Mouse (Mus musculus): ENCODE data around the gene Brat1.
A peak's percentile ranks its signal among the peaks of the same experiment; 100 is the strongest.

Gene Brat1

DNA sequence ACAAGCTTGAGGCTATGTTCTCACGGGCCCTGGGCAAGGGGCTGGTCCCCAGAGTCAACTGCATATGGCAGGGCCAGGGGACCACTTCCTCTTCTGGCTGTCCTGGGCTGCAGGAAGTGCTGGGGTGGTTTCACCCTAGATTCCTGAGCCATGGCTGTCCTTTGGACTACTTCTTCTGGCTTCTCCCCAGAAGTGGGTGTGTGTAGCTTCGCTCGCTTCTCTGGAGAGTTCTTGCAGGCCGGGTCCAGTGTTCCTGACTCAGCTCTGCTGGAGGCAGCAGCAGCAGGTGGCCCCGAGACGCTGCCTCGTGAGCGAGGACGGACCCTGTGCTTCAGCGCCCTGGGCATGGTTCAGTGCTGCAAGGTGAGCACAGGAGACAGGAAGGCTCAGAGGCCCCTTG lies 43.6 kb downstream of the Brat1 start:
- DNase-seq (ENCODE audit: low spot score) = no peak

DNA sequence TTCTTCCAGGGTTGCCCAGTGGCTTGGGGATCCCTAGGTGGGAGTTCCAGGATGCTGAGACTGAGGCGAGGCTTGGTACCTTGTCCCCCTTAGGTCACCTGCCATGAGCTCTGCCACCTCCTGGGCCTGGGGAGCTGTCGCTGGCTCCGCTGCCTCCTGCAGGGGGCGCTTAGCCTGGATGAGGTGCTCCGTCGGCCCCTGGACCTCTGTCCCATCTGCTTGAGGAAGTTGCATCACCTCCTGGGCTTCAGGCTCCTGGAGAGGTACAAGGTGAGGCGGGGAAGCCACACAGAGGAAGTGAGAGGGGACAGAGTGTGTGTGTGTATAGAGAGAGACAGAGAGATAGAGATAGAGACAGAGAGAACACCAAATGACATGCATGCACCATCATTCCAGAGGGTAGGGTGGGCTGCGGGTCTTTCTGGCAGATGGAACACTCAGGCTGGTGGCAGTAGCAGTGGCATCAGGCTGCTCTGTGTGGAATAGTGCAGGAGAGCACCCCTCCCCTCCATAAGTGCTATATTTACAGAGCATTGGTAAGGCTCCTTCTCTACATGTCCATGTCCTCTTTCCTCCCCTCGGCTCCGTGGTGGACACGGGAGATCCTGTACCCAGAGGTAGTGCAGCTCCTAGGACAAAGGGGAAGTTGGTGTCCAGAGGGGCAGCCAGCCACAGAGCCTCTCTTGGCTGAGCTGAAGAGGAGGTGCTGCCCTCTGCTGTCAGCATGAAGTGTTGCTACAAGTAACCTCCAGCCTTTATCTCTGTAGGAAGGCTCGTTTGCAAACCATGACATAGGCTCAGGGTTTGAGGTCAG lies 44.5 kb downstream of the Brat1 start:
- DNase-seq (ENCODE audit: low spot score) = peak; percentile 55

DNA sequence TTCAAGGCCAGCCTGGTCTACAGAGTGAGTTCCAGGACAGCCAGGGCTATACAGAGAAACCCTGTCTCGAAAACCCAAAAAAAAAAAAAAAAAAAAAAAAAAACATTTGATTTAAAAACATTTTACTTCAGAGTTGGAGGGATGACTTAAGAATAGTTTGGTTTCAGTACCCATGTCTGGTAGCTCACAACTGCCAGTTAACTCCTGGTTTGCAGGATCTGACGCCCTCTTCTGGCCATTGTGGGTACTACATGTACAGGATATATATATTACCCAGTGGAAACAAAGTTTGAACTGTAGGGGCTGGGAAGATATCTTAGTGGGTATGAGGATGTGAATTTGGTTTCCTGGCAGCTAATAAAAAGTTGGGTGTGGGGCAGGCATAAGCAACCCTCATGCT lies 46.1 kb downstream of the Brat1 start:
- DNase-seq (ENCODE audit: low spot score) = peak; percentile 42

DNA sequence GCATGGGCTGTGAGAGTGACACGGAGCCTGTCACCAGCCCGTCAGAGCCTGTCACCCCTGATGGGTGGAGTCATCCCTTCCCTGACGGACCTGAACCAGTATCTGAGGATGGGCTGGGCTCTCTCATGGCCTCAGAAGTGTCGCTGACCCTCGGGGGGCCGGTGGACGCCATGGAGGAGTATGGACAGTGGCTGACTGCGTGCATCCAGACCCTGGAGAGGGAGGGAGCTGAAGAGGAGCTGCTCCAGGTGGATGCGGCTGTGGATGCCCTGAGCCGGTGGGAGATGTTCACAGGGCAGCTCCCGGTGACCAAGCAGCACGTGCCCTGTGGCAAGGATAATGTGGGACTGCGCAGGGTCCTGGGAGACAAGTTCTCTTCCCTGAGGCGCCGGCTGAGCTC lies 47.2 kb downstream of the Brat1 start:
- no peak for DNase-seq (ENCODE audit: low spot score)

DNA sequence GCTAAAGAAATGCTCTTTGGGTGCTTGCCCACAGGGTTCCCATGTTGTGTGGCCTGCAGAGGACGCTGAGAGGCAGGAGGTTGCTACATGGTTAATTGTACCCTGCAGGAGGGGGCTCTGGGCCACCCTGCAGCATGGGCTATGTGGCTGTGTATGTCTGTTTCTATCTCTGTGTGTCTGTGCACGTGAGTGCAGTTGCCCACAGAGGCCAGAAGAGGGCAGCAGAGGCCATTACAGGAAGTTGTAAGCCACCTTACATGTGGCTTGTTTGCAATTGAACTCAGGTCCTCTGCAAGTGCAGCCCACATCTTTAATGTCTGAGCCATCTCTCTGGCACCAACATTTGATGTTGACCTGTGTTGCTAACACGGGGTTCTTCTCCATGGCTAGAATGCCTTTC lies 47.8 kb downstream of the Brat1 start:
- DNase-seq (ENCODE audit: low spot score) = no peak

DNA sequence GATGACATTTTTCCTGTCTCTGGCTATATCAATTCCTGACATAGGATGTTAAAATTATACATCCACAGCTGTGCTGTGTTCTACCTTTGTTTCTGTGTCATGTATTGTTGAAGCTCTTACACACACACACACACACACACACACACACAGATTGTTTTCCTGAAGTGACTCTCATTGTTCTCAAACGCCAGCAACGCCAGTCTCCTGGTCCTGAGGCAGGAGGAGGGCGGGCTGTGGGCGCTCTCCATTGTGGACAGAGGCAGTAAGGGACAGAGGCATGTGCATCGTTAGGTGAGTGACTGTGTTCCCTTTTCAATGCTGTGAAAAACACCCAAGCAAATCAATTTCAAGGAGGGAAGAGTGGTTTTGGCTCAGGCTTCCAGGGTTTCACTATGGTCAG lies 48.4 kb downstream of the Brat1 start:
- no peak for DNase-seq (ENCODE audit: low spot score)

DNA sequence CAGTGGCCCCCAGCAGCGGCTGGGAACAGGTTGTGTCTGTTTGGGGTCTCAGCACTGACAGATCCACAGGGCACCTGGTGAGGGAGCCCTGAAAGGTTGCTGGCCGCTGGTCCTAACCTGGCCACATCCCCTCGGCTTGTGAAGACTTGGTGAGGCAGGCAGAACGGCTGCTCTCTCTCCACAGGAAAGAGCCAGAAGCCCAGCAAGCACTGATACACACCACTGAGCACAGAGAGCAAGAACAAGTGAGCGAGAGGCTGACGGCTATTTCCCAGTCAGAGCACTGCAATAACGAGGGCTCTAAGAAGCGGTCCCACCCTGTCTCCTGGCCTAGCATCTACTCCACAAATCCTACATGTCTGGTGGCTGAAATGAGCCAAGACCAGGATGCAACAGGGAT lies 54.1 kb downstream of the Brat1 start:
- DNase-seq (ENCODE audit: low spot score) = no peak

DNA sequence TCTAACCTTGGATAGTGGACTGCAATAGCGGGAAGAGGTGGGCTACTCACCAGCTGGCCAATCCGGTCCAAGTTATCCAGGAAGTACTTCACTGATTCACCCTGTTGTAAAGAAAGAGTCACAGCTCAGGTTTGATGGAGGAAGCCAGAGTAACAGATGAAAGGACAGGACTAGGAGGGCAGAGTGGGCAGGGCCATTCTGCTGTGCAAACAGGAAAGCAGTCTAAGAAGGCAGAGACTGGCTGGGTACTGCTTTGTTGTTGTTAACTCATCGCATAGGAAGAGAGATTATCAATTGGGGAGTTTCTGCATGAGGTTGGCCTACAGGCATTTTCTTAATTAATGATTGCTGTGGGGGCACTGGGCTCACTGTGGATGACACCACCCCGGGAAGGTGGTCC lies 57.7 kb downstream of the Brat1 start:
- peak; percentile 15 for DNase-seq (ENCODE audit: low spot score)

DNA sequence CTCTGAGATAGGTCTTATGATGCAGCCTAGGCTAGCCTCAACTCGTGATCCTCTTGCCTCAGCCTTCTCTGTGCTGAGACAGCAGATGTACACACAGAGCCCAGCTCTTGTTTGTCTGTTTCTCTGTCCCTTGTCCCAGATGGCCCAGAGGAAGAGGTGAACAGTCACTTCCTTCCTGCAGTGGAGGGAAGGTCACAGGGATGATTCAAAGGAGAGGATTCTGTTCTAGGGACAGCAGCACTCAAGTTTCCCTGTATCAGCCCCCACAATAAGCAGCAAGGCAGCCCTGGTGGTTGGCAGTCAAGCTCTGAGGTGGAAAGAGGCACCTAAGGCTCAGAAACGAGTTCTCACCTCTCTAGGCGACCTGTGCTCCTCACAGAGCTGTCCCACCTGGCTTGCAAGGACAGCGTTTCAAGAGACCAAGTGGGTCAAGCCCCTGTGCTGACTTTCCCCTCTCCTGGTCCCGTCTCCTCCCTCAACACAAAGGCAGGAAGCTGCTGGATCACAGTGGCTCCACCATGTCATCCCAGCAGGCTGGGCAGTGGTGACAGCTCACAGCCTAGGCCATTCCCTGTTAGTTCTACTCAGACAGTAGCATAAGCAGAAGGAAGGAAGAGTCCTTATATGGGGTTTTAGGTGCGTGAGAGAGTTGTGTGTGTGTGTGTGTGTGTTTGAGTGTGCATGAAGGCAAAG lies 60.3 kb downstream of the Brat1 start:
- no peak for DNase-seq (ENCODE audit: low spot score)

DNA sequence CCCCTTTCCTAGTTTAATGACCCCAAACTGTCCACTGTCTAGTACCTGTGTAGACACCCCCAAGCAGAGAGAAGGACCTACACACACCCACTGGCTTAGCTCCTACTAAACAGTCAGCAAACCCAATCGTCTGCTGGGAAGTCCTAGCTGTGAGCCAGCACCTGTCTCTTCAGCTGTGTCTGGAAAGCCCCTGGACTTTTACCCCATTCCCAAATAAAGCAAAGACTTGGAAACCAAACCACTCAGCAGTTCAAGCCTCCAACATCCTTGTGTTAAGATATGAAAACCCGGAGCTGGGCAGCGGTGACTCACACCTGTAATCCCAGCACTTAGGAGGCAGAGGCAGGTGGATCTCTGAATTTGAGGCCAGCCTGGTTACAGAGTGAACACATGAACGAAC lies 61.8 kb downstream of the Brat1 start:
- no peak for DNase-seq (ENCODE audit: low spot score)

DNA sequence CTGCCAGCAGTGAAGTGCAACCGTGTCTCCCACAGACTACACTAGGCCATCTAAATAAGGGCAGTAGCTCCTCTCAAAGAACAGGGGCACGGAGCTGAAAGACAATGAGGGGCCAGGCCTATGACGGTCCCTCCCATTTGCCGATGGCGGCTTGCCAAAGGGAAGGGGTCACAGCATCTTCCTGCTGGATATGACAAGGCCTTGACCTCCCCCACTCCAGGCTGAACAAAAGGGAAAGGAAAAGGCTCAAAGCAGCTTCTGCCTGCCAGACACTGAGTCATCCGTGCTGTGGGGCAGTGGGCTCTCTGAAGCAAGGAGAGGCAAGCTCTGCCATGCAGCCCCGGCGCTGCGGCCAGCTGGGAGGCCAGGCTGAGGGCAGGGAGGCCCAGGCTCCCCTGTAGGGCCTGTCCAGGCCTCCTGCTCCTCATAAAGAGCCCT lies 62.9 kb downstream of the Brat1 start:
- DNase-seq (ENCODE audit: low spot score) = no peak

DNA sequence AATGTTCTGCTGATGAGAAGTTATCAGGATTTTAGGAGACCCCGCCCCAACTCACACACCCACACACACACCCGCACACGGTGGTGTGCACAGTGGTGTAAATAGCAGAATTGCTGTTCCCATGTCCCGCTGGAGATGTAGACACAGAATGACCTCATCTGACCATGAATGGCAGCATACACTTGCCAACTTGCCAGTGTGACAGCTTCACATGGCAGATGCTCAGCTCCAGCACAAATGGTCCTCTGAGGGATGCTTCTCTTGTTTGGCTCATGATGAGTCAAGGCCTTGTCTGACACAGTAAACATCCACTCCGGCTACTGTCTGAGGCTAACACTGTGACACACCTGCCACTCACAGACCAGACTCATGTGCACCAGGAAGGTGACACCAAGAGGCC lies 63.5 kb downstream of the Brat1 start:
- DNase-seq (ENCODE audit: low spot score) = no peak

All from T-cell, adult 2 months (primary cell).